Mouse (Mus musculus) E14TG2a.4 (cell line): Measurements from ENCODE around the gene Gm609.

Experiments
- CTCF ChIP-seq: conservative IDR thresholded peaks from 2 replicates; pipeline ENCODE4 v1.5.1; 2014; ENCODE audit warnings: low read length
- NANOG ChIP-seq: IDR thresholded peaks from 2 replicates; pipeline ENCODE4 v1.6.1; 2014; ENCODE audit warnings: borderline replicate concordance, low read length, mixed read lengths
- POU5F1 ChIP-seq: IDR thresholded peaks from 2 replicates; pipeline ENCODE4 v1.6.1; 2014; ENCODE audit warnings: low read length, borderline replicate concordance

- TF ChIP-seq CTCF (no peak), POU5F1 (no peak), NANOG (no peak)
Observed at GRCm38 (mm10) chr16:45364627-45365026, 128.1 kb downstream of the Gm609 start.
